Mouse (Mus musculus): Measurements from ENCODE around the gene Gm6588.
A peak's percentile ranks its signal among the peaks of the same experiment; 100 is the strongest.

The Gm6588 gene

GRCm38 (mm10) chr5:112470144-112470543 is 20.9 kb downstream of the Gm6588 start:
- 0 out of 2 replicates have a peak, but pooled peaks have one; percentile 14 for ATAC-seq (ENCODE audit: low TSS enrichment)

GRCm38 (mm10) chr5:112473453-112473852 is 24.2 kb downstream of the Gm6588 start:
- ATAC-seq (ENCODE audit: low TSS enrichment), result no peak

GRCm38 (mm10) chr5:112481946-112482410 is 32.8 kb downstream of the Gm6588 start:
- no peak for ATAC-seq (ENCODE audit: low TSS enrichment)

GRCm38 (mm10) chr5:112482551-112482950 is 33.3 kb downstream of the Gm6588 start:
- no peak for ATAC-seq (ENCODE audit: low TSS enrichment)

- no peak for ATAC-seq (ENCODE audit: low TSS enrichment)
These were observed 33.8 kb downstream of the Gm6588 start for GRCm38 (mm10) chr5:112483030-112483429.

GRCm38 (mm10) chr5:112484924-112485715 is 35.9 kb downstream of the Gm6588 start:
- 0 out of 2 replicates have a peak, but pooled peaks have one; percentile 28 for ATAC-seq (ENCODE audit: low TSS enrichment)

- no peak for ATAC-seq (ENCODE audit: low TSS enrichment)
These were observed 37.2 kb downstream of the Gm6588 start for GRCm38 (mm10) chr5:112486415-112486814.

- no peak for ATAC-seq (ENCODE audit: low TSS enrichment)
These were observed 38.3 kb downstream of the Gm6588 start for GRCm38 (mm10) chr5:112487504-112487903.

- no peak for ATAC-seq (ENCODE audit: low TSS enrichment)
These were observed 39.0 kb downstream of the Gm6588 start for GRCm38 (mm10) chr5:112488101-112488776.

GRCm38 (mm10) chr5:112491489-112491888 is 42.3 kb downstream of the Gm6588 start:
- 0 out of 2 replicates have a peak, but pooled peaks have one; percentile 3 for ATAC-seq (ENCODE audit: low TSS enrichment)

GRCm38 (mm10) chr5:112493492-112493891 is 44.3 kb downstream of the Gm6588 start:
- peak; percentile 62 for ATAC-seq (ENCODE audit: low TSS enrichment)

- peak; percentile 53 for ATAC-seq (ENCODE audit: low TSS enrichment)
These were observed 47.6 kb downstream of the Gm6588 start for GRCm38 (mm10) chr5:112496753-112497369.

- ATAC-seq (ENCODE audit: low TSS enrichment), result peak; percentile 55
These were observed 50.0 kb downstream of the Gm6588 start for GRCm38 (mm10) chr5:112498921-112499917.

GRCm38 (mm10) chr5:112499918-112500682 is 50.9 kb downstream of the Gm6588 start:
- ATAC-seq (ENCODE audit: low TSS enrichment), result no peak
